Mouse (Mus musculus) small intestine, adult 2 months (tissue): ENCODE results near the gene Ppargc1a. TPM values are rescaled to one million over a fixed set of nuclear protein-coding genes. Genes with fewer than 3 reads are reported as not detected.

Source experiments
- H3K27ac ChIP-seq: fragments of 200-500 bp; 2 replicates; pipeline ENCODE4 v1.5.1; 2012; ENCODE audit warnings: low read depth, low read length, control low read depth, inconsistent platforms; ENCODE audit not compliant: insufficient read depth
- H3K27me3 ChIP-seq: fragments of 200-500 bp; 2 replicates; pipeline ENCODE4 v1.6.1; 2012; ENCODE audit warnings: mild to moderate bottlenecking, moderate library complexity, low read length, inconsistent platforms; ENCODE audit not compliant: control insufficient read depth, insufficient read depth
- H3K36me3 ChIP-seq: fragments of 200-500 bp; 2 replicates; pipeline ENCODE4 v1.6.1; 2012; ENCODE audit warnings: mild to moderate bottlenecking, low read length, control low read depth, inconsistent platforms; ENCODE audit not compliant: control insufficient read depth, insufficient read depth
- H3K4me1 ChIP-seq: fragments of 200-500 bp; 2 replicates; pipeline ENCODE4 v1.6.1; 2012; ENCODE audit warnings: low read length, inconsistent platforms, mixed read lengths; ENCODE audit not compliant: control insufficient read depth, insufficient read depth, insufficient read length
- H3K4me3 ChIP-seq: fragments of 200-500 bp; 2 replicates; pipeline ENCODE4 v1.5.1; 2012; ENCODE audit warnings: low read depth, mild to moderate bottlenecking, control low read depth, inconsistent platforms, low read length, moderate library complexity
- CTCF ChIP-seq: fragments of 200-500 bp; IDR thresholded peaks from 2 replicates; pipeline ENCODE4 v1.5.1; 2012; ENCODE audit warnings: low read depth, mild to moderate bottlenecking, control low read depth, inconsistent platforms, low read length, moderate library complexity, mixed read lengths; ENCODE audit not compliant: insufficient replicate concordance, insufficient read length; ENCODE audit errors: extremely low read depth
- POLR2A ChIP-seq: fragments of 200-500 bp; IDR thresholded peaks from 2 replicates; pipeline ENCODE4 v1.6.1; 2012; ENCODE audit warnings: low read depth, mild to moderate bottlenecking, control low read depth, inconsistent platforms, low read length, moderate library complexity
- WGBS: fragments of 180-500 bp; shearing (Covaris S2); methylation state at CpG from one replicate; pipeline ENCODE4 v1.1.7; 2018; 5-methylcytosine and 5-hydroxymethylcytosine counted together
- polyA plus RNA-seq: library from polyadenylated mRNA; depleted of rRNA; stranded (reverse); fragments of >200 nt; gene quantifications from 2 replicates; pipeline ENCODE4 v1.2.3, GENCODE M21; 2012

Gene Ppargc1a
- polyA plus RNA-seq, 1 experiment: 9.0 TPM

DNA sequence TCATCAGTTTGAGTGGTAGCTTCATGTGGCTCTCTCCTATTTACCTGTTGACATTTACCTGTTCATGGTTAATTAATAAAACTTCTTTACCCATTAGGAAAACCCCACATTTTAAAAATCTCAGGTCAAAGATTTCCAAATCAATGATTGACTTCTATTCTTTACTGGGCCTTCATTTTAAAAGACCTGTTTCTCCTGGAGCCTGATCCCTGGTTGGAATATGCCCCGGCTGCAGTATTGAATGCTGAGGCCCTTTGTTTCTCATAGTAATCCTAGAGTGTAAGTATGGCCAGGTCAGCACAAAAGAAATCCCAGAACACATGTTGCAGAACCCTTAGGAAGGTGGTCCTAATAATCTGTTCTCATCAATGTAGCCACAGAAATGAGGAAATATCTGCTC, 119.9 kb downstream of the Ppargc1a start:
- peak overlapping the region; percentile 25; the same call in 1 of the 2 replicates for H3K27ac ChIP-seq

DNA sequence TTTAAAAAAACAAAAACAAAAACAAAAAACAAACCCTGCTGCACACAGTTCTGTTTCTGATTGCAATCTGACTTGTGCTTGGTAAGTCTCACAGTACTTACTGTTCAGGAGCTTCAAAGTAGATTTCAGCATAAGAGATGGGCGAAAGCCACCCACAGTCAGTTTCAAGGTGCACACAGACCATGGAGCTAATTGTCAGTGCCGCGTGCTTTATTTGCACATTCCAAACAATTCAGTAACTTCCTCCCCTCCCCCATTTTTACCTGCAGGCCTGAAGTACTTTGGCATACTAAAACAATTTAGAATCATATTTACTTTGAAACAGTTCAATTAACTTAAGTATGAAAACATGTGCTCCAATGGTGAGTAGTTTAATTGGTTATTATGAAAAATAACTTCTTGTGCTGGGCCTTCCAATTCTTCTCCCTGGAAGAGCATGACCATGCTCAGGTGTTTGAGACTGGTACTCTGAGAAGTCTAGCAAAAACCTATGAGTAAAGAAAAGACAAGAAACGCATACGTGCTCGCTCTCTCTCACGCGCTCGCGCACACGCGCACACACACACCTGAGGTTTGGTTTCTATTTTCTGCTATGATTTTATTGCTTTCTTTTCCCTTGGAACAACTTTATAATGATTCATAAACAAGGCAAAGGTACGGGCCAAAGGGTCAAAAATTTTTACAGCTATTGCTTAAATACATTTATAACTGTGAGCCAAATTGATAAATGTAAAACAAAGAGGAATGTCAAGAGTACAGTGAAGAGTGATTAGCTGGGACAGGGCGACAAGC, 121.0 kb downstream of the Ppargc1a start:
- TF ChIP-seq CTCF (no peak), POLR2A (no peak)

More for the DNA sequence above, 119.9 kb downstream of the Ppargc1a start:
- H3K4me1 ChIP-seq: peaks cover 14% of the 10 kb centered on the region; the same call in 1 of the 2 replicates
- WGBS: 98% methylated on average over 1 of the region's 1 CpGs
- no peak overlapping the region for H3K4me3 ChIP-seq
- no peaks in the 10 kb centered on the region for H3K27me3 ChIP-seq
- peaks cover 2% of the 10 kb centered on the region; the same call in 1 of the 2 replicates for H3K36me3 ChIP-seq
- TF ChIP-seq CTCF (no peak), POLR2A (no peak)

DNA sequence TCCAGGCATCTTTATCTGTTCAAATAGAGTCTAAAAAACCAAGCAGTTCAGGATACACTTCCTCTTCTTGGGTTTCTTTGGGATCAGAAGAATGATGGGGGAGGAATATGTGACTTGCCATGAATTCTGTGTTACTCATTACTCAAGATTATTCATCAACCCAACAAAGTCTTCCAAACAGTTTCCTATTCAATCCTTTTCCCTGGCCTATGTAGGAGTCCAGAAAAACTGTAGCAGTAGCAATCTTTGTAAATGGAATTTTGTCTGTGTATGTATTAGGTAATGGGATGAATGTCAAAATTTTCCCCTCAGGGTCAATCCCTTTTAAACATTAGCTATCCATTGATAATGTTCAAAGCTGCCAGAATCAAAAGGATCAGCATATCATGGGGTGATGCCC, 121.8 kb downstream of the Ppargc1a start:
- Histone ChIP-seq H3K4me3 (no peak overlapping the region), H3K27ac (no peak overlapping the region), H3K4me1 (peaks cover 8% of the 10 kb centered on the region; the same call in 1 of the 2 replicates), H3K36me3 (no peaks in the 10 kb centered on the region), H3K27me3 (no peaks in the 10 kb centered on the region)
- TF ChIP-seq POLR2A (no peak), CTCF (no peak)

More for the DNA sequence above, 121.0 kb downstream of the Ppargc1a start:
- Histone ChIP-seq H3K36me3 (no peaks in the 10 kb centered on the region), H3K4me3 (no peak overlapping the region), H3K4me1 (peaks cover 8% of the 10 kb centered on the region; the same call in 1 of the 2 replicates), H3K27me3 (no peaks in the 10 kb centered on the region), H3K27ac (peak overlapping the region; percentile 87)
- WGBS: 32% methylated on average over 14 of the region's 14 CpGs

DNA sequence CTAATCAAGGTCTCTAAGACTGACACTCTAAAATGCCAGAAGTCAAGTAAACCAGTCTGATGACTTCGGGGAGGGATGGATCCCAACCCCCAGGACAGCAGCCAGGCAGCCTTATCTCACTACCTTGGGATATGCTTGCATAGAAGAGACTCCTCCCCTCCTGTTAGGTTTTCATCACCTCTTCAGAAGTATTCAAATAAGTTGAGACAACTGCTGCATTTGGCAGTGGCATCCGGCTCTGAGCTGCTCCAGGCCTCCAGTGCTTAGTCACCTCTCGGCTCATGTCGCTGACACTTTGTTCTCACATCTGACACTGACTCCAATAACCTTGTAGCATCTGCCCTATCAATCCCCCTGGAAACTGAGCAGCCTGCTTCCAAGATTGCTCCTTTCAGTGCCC, 127.8 kb downstream of the Ppargc1a start:
- Histone ChIP-seq H3K36me3 (no peaks in the 10 kb centered on the region), H3K4me1 (peaks cover 9% of the 10 kb centered on the region; the same call in 1 of the 2 replicates), H3K27me3 (no peaks in the 10 kb centered on the region), H3K4me3 (no peak overlapping the region), H3K27ac (peak overlapping the region; percentile 31; the same call in 1 of the 2 replicates)
- WGBS: 13% methylated on average over 4 of the region's 4 CpGs
- TF ChIP-seq POLR2A: no peak
- no peak for TF ChIP-seq CTCF

DNA sequence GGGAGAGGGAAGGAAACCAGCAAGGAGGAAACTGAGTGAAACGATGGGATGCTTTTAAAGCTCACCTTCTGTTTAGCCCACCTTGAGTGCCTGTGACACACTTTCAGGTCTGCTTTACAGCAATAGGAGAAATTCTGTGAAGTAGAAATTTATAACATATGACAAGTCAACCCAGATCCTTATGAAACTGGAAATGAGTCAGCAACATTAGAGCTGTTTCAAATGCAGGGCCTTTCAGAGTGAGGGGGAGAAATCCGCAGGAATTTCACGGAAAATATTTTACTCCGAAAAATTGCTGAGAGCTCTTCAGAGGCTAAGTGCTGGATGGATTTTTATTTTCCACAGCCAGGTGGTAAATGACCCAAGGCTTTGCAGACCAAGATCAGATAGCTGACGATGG, 133.6 kb downstream of the Ppargc1a start:
- WGBS: 83% methylated on average over 5 of the region's 5 CpGs
- no peaks in the 10 kb centered on the region for H3K36me3 ChIP-seq
- no peak overlapping the region for H3K27ac ChIP-seq
- no peaks in the 10 kb centered on the region for H3K4me1 ChIP-seq
- no peaks in the 10 kb centered on the region for H3K27me3 ChIP-seq
- H3K4me3 ChIP-seq: no peak overlapping the region
- no peak for TF ChIP-seq POLR2A
- TF ChIP-seq CTCF: no peak

DNA sequence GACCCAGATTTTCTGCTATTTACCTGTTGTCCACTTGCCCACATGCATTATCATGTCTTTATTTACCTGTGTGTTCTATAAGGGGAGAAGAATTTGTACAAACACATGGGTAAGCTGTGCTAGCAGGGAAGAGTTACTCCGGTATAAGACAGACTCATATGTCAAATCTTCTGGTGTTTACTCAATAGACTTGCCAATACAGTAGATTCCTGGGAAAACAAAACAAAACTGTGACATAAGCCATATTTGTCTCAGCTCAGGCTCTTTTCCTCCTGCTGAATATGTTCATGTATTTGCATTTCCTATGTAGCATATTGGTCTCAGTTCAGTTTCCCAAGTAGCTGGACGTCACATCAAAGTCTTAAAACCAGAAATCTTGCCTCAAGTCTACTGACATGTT, 135.0 kb downstream of the Ppargc1a start:
- no peak overlapping the region for H3K27ac ChIP-seq
- H3K36me3 ChIP-seq: no peaks in the 10 kb centered on the region
- TF ChIP-seq POLR2A (no peak), CTCF (no peak)
- no peaks in the 10 kb centered on the region for H3K27me3 ChIP-seq
- WGBS: 88% methylated on average over 2 of the region's 2 CpGs
- no peak overlapping the region for H3K4me3 ChIP-seq
- H3K4me1 ChIP-seq: no peaks in the 10 kb centered on the region

DNA sequence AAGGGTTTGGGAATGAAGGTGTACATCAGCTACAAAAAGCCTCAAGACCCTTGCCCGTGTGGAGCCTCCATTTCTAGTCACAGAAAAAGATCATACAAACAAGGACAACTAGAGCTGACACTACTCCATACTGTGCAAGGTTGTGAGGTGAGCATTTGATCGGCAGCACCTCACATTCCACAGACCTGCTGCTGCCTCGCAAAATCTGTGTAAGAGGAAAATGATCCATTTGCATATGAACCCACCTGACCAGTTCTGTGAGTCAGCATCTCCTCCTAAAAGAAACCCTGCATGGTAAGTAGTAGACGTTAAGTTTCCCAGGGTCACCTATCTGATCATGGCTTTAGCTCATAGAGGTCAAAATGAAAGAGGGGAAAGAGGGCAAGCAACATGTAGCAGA, 135.5 kb downstream of the Ppargc1a start:
- no peak overlapping the region for H3K27ac ChIP-seq
- 39% methylated on average over 4 of the region's 4 CpGs for WGBS
- no peaks in the 10 kb centered on the region for H3K4me1 ChIP-seq
- H3K4me3 ChIP-seq: no peak overlapping the region
- H3K27me3 ChIP-seq: no peaks in the 10 kb centered on the region
- TF ChIP-seq POLR2A (no peak), CTCF (no peak)
- H3K36me3 ChIP-seq: no peaks in the 10 kb centered on the region
